Mouse (Mus musculus) heart, postnatal 0 days (tissue): ENCODE results near the gene Pld1. TPM values are rescaled to one million over a fixed set of nuclear protein-coding genes. Genes with fewer than 3 reads are reported as not detected.

ENCODE experiments used
- ATAC-seq: fragments of 200-750 bp; cut with Nextera tagmentation; 2 replicates; pipeline ENCODE4 v1.8.0; 2017; ENCODE audit warnings: low read depth, moderate number of reproducible peaks, moderate library complexity; ENCODE audit not compliant: insufficient read depth
- DNase-seq: peaks from one replicate; pipeline ENCODE4 v3.0.0-alpha.2; 2016; ENCODE audit warnings: low spot score
- H3K27ac ChIP-seq: fragments of 300-500 bp; sonication (generic); 2 replicates; pipeline ENCODE4 v1.5.1; 2014; ENCODE audit warnings: low read depth, mild to moderate bottlenecking
- H3K27me3 ChIP-seq: fragments of 300-500 bp; sonication (generic); 2 replicates; pipeline ENCODE4 v1.6.1; 2014; ENCODE audit warnings: low read length, mixed read lengths; ENCODE audit not compliant: control insufficient read depth, insufficient read depth
- H3K36me3 ChIP-seq: fragments of 300-500 bp; sonication (generic); replicated peaks from 2 replicates; pipeline ENCODE4 v1.6.1; 2014; ENCODE audit warnings: low read length, mixed read lengths; ENCODE audit not compliant: control insufficient read depth, insufficient read depth
- H3K4me1 ChIP-seq: fragments of 300-500 bp; sonication (generic); 2 replicates; pipeline ENCODE4 v1.6.1; 2014; ENCODE audit warnings: antibody characterized with exemption; ENCODE audit not compliant: control insufficient read depth, insufficient read depth
- H3K4me2 ChIP-seq: fragments of 300-500 bp; sonication (generic); 2 replicates; pipeline ENCODE4 v1.6.1; 2014; ENCODE audit warnings: low read depth, mild to moderate bottlenecking, low read length, moderate library complexity
- H3K4me3 ChIP-seq: fragments of 300-500 bp; sonication (generic); 2 replicates; pipeline ENCODE4 v1.5.1; 2014; ENCODE audit warnings: low read depth, low read length
- H3K9ac ChIP-seq: fragments of 300-500 bp; sonication (generic); replicated peaks from 2 replicates; pipeline ENCODE4 v1.6.1; 2014; ENCODE audit warnings: low read depth, low read length, mixed read lengths
- H3K9me3 ChIP-seq: fragments of 300-500 bp; sonication (generic); replicated peaks from 2 replicates; pipeline ENCODE4 v1.6.1; 2016; ENCODE audit warnings: low read length; ENCODE audit not compliant: control insufficient read depth
- EP300 ChIP-seq: IDR thresholded peaks from 2 replicates; pipeline ENCODE4 v1.6.1; 2016; ENCODE audit warnings: antibody characterized with exemption, low read depth
- WGBS: fragments of 180-500 bp; shearing (Covaris S2); extraction: QIAGEN DNeasy Blood & Tissue Kit; methylation state at CpG from one replicate; pipeline ENCODE4 v1.1.7; 2014; 5-methylcytosine and 5-hydroxymethylcytosine counted together
- polyA plus RNA-seq: library from polyadenylated mRNA; unstranded; fragments of >200 nt; fragmentation: Nextera tagmentation; extraction: Ambion mirVana; gene quantifications from 2 replicates; pipeline ENCODE4 v1.2.1, GENCODE M21; 2015
- total RNA-seq: library from RNA; depleted of rRNA; stranded (reverse); fragments of >200 nt; gene quantifications from 2 replicates; pipeline ENCODE4 v1.2.3, GENCODE M21; 2014; ENCODE audit warnings: low replicate concordance; rRNA removed

The Pld1 gene
- total and polyA plus RNA-seq, 2 experiments from 2014 or later, result 5.0 to 7.6 TPM

DNA sequence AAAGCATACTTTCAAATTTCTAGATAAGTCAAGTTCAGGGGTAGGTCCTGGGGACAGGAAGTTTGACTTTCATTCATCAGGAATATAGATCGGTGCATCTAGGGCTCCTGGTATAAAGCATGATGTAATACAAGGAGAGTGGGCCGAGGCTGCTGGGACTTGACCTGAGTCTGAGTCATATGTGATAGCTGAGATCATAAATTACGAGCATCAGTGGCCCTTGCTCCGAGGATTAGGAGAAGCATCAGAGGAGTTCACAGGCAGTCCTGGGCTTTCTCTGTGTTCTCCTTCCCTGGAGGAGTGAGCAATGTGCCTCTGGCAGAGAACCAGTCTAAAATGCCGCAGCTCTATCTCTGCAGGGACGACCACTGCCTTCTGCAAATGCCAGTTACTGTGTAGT lies 239.8 kb downstream of the Pld1 start:
- DNase-seq (no peak), ATAC-seq (no peak)
- H3K27me3 ChIP-seq, result no peaks in the 10 kb centered on the region
- no peaks in the 10 kb centered on the region for H3K36me3 ChIP-seq
- no peak for TF ChIP-seq EP300
- H3K27ac ChIP-seq, result no peak overlapping the region
- H3K4me2 ChIP-seq, result no peak overlapping the region
- H3K4me1 ChIP-seq, result no peaks in the 10 kb centered on the region
- H3K9ac ChIP-seq, result no peak overlapping the region
- 51% methylated on average over 6 of the region's 6 CpGs for WGBS
- H3K9me3 ChIP-seq, result no peaks in the 10 kb centered on the region
- no peak overlapping the region for H3K4me3 ChIP-seq

Other genes with a start within 250 kb of the Pld1 start
- gene Fndc3b, start 227.4 kb upstream of the Pld1 start, total RNA-seq, result 44.1 and 57.1 TPM in 2 replicates
- 13.8 and 16.4 TPM in 2 replicates for gene Fndc3b, start 227.4 kb upstream of the Pld1 start, polyA plus RNA-seq
- 1.1 TPM in 1 of 2 replicates, not detected in the other for gene Tmem212, start 42.3 kb upstream of the Pld1 start, total RNA-seq
- gene Tmem212, start 42.3 kb upstream of the Pld1 start, polyA plus RNA-seq, result 1.5 TPM in 1 of 2 replicates, not detected in the other